ENCODE assay signal across 26 mouse cellular contexts in genomic region chr16:67482542-67482941, GRCm38 (mm10).
DNase-seq lines count a peak whose midpoint lies in the region; ATAC-seq and TF ChIP-seq lines count a peak whose summit lies in the region.
"Had no signal": no experiment of that assay in that cellular context is flagged by ENCODE, and none has a peak within 500 bp of the region (broad histone marks: within the 10 kb centered on the region; RNA-seq: fewer than 3 reads in every experiment).

No protein-coding gene starts in this region.

- H3K36me3 ChIP-seq in forebrain, postnatal 0 days (ENCODE audit: insufficient read depth), result no peaks in the 10 kb centered on the region
- H3K36me3 ChIP-seq in forebrain, embryonic 12.5 days (replicated peaks), result no peaks in the 10 kb centered on the region
- H3K36me3 ChIP-seq in midbrain, postnatal 0 days (ENCODE audit: insufficient read depth, low read length), result no peaks in the 10 kb centered on the region
- no peaks in the 10 kb centered on the region for H3K36me3 ChIP-seq in midbrain, embryonic 16.5 days (ENCODE audit: control insufficient read depth, insufficient read depth, low read length)
- H3K36me3 ChIP-seq: G1E; limb, embryonic 13.5 days; liver, embryonic 13.5 days; midbrain, embryonic 12.5 days; neural tube, embryonic 15.5 days had no signal

- H3K4me2 ChIP-seq in forebrain, postnatal 0 days (ENCODE audit: low read depth), result peak overlapping the region; percentile 29
- no peak overlapping the region for H3K4me2 ChIP-seq in forebrain, embryonic 12.5 days
- H3K4me2 ChIP-seq in midbrain, postnatal 0 days (ENCODE audit: low read depth, low read length, poor library complexity, severe bottlenecking), result no peak overlapping the region
- no peak overlapping the region for H3K4me2 ChIP-seq in midbrain, embryonic 16.5 days (ENCODE audit: low read length)
- H3K4me2 ChIP-seq: heart, embryonic 11.5 days; limb, embryonic 13.5 days; liver, embryonic 13.5 days; midbrain, embryonic 12.5 days; neural tube, embryonic 15.5 days had no signal

- H3K9ac ChIP-seq in forebrain, postnatal 0 days, result 0 out of 2 replicates have a peak overlapping the region, but pooled peaks have one; percentile 31
- no peak overlapping the region for H3K9ac ChIP-seq in forebrain, embryonic 12.5 days
- H3K9ac ChIP-seq in midbrain, postnatal 0 days (replicated peaks; ENCODE audit: low read length, poor library complexity, severe bottlenecking), result no peak overlapping the region
- H3K9ac ChIP-seq in midbrain, embryonic 16.5 days (ENCODE audit: low read depth, low read length), result no peak overlapping the region
- H3K9ac ChIP-seq: limb, embryonic 13.5 days; liver, embryonic 13.5 days; midbrain, embryonic 12.5 days; neural tube, embryonic 15.5 days had no signal

- peak; percentile 35 for DNase-seq in forebrain, postnatal 0 days
- DNase-seq in layer of hippocampus, adult 2 months (ENCODE audit: low spot score in 2 of 2), result peak in 1 of 2 experiments; percentile 22
- no peak for DNase-seq in layer of hippocampus, adult 9-11 months
- DNase-seq in midbrain, postnatal 0 days (ENCODE audit: low spot score), result peak; percentile 8
- peak; percentile 17 to 49 for DNase-seq in layer of hippocampus, postnatal 14 days (ENCODE audit: low spot score in 2 of 2)
- no peak for DNase-seq in neural tube, embryonic 10.5 days (ENCODE audit: extremely low spot score, low spot score)
- DNase-seq: adrenal gland, adult 2 months; B cell, adult 2 months; cerebellum, adult 18-20 months; cerebellum, postnatal 14 days; gastrocnemius, postnatal 14 days; heart, adult 11 months; kidney, adult 9 months; kidney, postnatal 14 days; liver, embryonic 13.5 days; lung, adult 2 months; lung, postnatal 14 days; right cerebral cortex, postnatal 14 days had no signal

- 27% methylated on average over 7 of the region's 7 CpGs for WGBS in forebrain, postnatal 0 days
- 42% methylated on average over 7 of the region's 7 CpGs for WGBS in forebrain, embryonic 12.5 days
- WGBS in midbrain, postnatal 0 days, result 62% methylated on average over 7 of the region's 7 CpGs
- 61% methylated on average over 7 of the region's 7 CpGs for WGBS in midbrain, embryonic 16.5 days

- H3K27ac ChIP-seq in forebrain, postnatal 0 days (ENCODE audit: low read depth, low read length), result peak overlapping the region; percentile 15; the same call in 1 of the 2 replicates
- no peak overlapping the region for H3K27ac ChIP-seq in forebrain, embryonic 12.5 days
- H3K27ac ChIP-seq in layer of hippocampus, adult 2 months, result peak overlapping the region; percentile 78
- H3K27ac ChIP-seq in midbrain, postnatal 0 days (ENCODE audit: low read depth, low read length), result 0 out of 2 replicates have a peak overlapping the region, but pooled peaks have one; percentile 18
- no peak overlapping the region for H3K27ac ChIP-seq in midbrain, embryonic 16.5 days (ENCODE audit: low read length)
- H3K27ac ChIP-seq: limb, embryonic 13.5 days; liver, embryonic 13.5 days; midbrain, embryonic 12.5 days; neural tube, embryonic 15.5 days had no signal

- H3K4me1 ChIP-seq in forebrain, postnatal 0 days (ENCODE audit: insufficient read depth), result 0 out of 2 replicates have a peak, but pooled peaks cover 4% of the 10 kb centered on the region
- H3K4me1 ChIP-seq in forebrain, embryonic 12.5 days, result peaks cover 2% of the 10 kb centered on the region; the same call in 1 of the 2 replicates
- H3K4me1 ChIP-seq in midbrain, postnatal 0 days (ENCODE audit: insufficient read depth, low read length), result no peaks in the 10 kb centered on the region
- peaks cover 4% of the 10 kb centered on the region; the same call in 1 of the 2 replicates for H3K4me1 ChIP-seq in midbrain, embryonic 16.5 days (ENCODE audit: control insufficient read depth, insufficient read depth, low read length)
- H3K4me1 ChIP-seq: limb, embryonic 13.5 days; liver, embryonic 13.5 days; midbrain, embryonic 12.5 days; neural tube, embryonic 15.5 days had no signal

- no peaks in the 10 kb centered on the region for H3K9me3 ChIP-seq in forebrain, postnatal 0 days (ENCODE audit: low read length)
- H3K9me3 ChIP-seq in forebrain, embryonic 12.5 days, result no peaks in the 10 kb centered on the region
- no peaks in the 10 kb centered on the region for H3K9me3 ChIP-seq in midbrain, postnatal 0 days (ENCODE audit: low read length)
- H3K9me3 ChIP-seq in midbrain, embryonic 16.5 days (replicated peaks; ENCODE audit: control insufficient read depth, low read length, poor library complexity, severe bottlenecking), result no peaks in the 10 kb centered on the region
- H3K9me3 ChIP-seq: limb, embryonic 13.5 days; liver, embryonic 13.5 days; midbrain, embryonic 12.5 days; neural tube, embryonic 15.5 days had no signal

- no peak for ATAC-seq in forebrain, postnatal 0 days
- no peak for ATAC-seq in forebrain, embryonic 12.5 days (ENCODE audit: low FRiP score)
- ATAC-seq in midbrain, postnatal 0 days (ENCODE audit: low FRiP score), result no peak
- ATAC-seq in midbrain, embryonic 16.5 days, result no peak

- H3K27me3 ChIP-seq in forebrain, postnatal 0 days (ENCODE audit: insufficient read depth, low read length), result no peaks in the 10 kb centered on the region
- H3K27me3 ChIP-seq in forebrain, embryonic 12.5 days, result no peaks in the 10 kb centered on the region
- H3K27me3 ChIP-seq in midbrain, postnatal 0 days (ENCODE audit: insufficient read depth, low read length), result no peaks in the 10 kb centered on the region
- H3K27me3 ChIP-seq in midbrain, embryonic 16.5 days (ENCODE audit: control insufficient read depth, insufficient read depth, low read depth, low read length), result no peaks in the 10 kb centered on the region
- H3K27me3 ChIP-seq: CH12.LX; limb, embryonic 13.5 days; liver, embryonic 13.5 days; midbrain, embryonic 12.5 days; neural tube, embryonic 15.5 days had no signal

- TF ChIP-seq CTCF in forebrain, postnatal 0 days (IDR thresholded peaks at IDR 0.05; ENCODE audit: low read depth), result no peak
- TF ChIP-seq CTCF in layer of hippocampus, adult 2 months (conservative IDR thresholded peaks at IDR 0.05), result peak; percentile 34
- TF ChIP-seq CTCF in midbrain, postnatal 0 days (IDR thresholded peaks at IDR 0.05), result no peak

- H3K4me3 ChIP-seq in forebrain, postnatal 0 days (ENCODE audit: low read depth, low read length), result no peak overlapping the region
- H3K4me3 ChIP-seq in forebrain, embryonic 12.5 days (replicated peaks), result no peak overlapping the region
- peak overlapping the region; percentile 48 for H3K4me3 ChIP-seq in layer of hippocampus, adult 2 months
- H3K4me3 ChIP-seq in midbrain, postnatal 0 days (ENCODE audit: low read depth, low read length), result no peak overlapping the region
- H3K4me3 ChIP-seq in midbrain, embryonic 16.5 days (ENCODE audit: low read depth, low read length), result no peak overlapping the region
- H3K4me3 ChIP-seq: limb, embryonic 13.5 days; liver, embryonic 13.5 days; midbrain, embryonic 12.5 days; neural tube, embryonic 15.5 days had no signal

Comparison
In these comparisons a context has a peak if more than half of its experiments do, and no peak if none do; other contexts are left out.
1. DNase-seq: peak in forebrain, postnatal 0 days (single experiment), midbrain, postnatal 0 days (single experiment) and layer of hippocampus, postnatal 14 days (2 of 2); none in layer of hippocampus, adult 9-11 months (single experiment) and neural tube, embryonic 10.5 days (single experiment).
2. H3K27ac ChIP-seq: peak in forebrain, postnatal 0 days (single experiment), layer of hippocampus, adult 2 months (single experiment) and midbrain, postnatal 0 days (single experiment); none in forebrain, embryonic 12.5 days (single experiment) and midbrain, embryonic 16.5 days (single experiment).